Mouse (Mus musculus): ENCODE measurements around the gene Chmp2a. TPM values are rescaled to one million over a fixed set of nuclear protein-coding genes. Genes with fewer than 3 reads are reported as not detected.

Chmp2a gene
- total RNA-seq, 1 experiment from 2014 or later = 386 TPM

Other genes starting within 250 kb of the Chmp2a start
- 0.19 to 1.6 TPM (median 0.53 TPM) in 3 replicates for gene Zscan18, start 231.2 kb downstream of the Chmp2a start, total RNA-seq (2017)
- gene Zfp329, start 215.9 kb downstream of the Chmp2a start, total RNA-seq (2017) = 10.1 to 23.3 TPM (median 10.4 TPM) in 3 replicates
- 95.8 to 106 TPM (median 102 TPM) in 3 replicates for gene Zfp110, start 200.0 kb downstream of the Chmp2a start, total RNA-seq (2017)
- gene Zfp128, start 153.6 kb downstream of the Chmp2a start, total RNA-seq (2017) = 1.6 to 4.2 TPM (median 2.4 TPM) in 3 replicates
- 0.75 to 3.9 TPM in 2 of 3 replicates, not detected in the other for gene Zscan22, start 137.0 kb downstream of the Chmp2a start, total RNA-seq (2017)
- 534 to 585 TPM (median 572 TPM) in 3 replicates for gene Rps5, start 112.5 kb downstream of the Chmp2a start, total RNA-seq (2017)
- 0.53 TPM in 1 of 3 replicates, not detected in the others for gene Rnf225, start 107.4 kb downstream of the Chmp2a start, total RNA-seq (2017)
- gene Zfp324, start 69.0 kb downstream of the Chmp2a start, total RNA-seq (2017) = 0.96 to 4.5 TPM (median 1.9 TPM) in 3 replicates
- gene Zfp446, start 57.0 kb downstream of the Chmp2a start, total RNA-seq (2017) = 0.43 to 1.3 TPM (median 1.0 TPM) in 3 replicates
- gene Slc27a5, start 36.6 kb downstream of the Chmp2a start, total RNA-seq (2017) = 1.6 TPM in 1 of 3 replicates, not detected in the others
- gene Trim28, start 35.7 kb downstream of the Chmp2a start, total RNA-seq (2017) = 150 to 169 TPM (median 158 TPM) in 3 replicates
- gene Zbtb45, start 24.8 kb downstream of the Chmp2a start, total RNA-seq (2017) = 3.6 to 5.7 TPM (median 3.8 TPM) in 3 replicates
- 44.8 to 67.8 TPM (median 54.9 TPM) in 3 replicates for gene Ube2m, start 3.5 kb upstream of the Chmp2a start, total RNA-seq (2017)
- 0.19 to 0.48 TPM in 2 of 3 replicates, not detected in the other for gene Mzf1, start 20.0 kb upstream of the Chmp2a start, total RNA-seq (2017)
- not detected in 3 replicates for gene Vmn1r85, start 60.4 kb upstream of the Chmp2a start, total RNA-seq (2017)
- gene Vmn1r86, start 85.1 kb upstream of the Chmp2a start, total RNA-seq (2017) = not detected in 3 replicates
- not detected in 3 replicates for gene Vmn1r87, start 105.3 kb upstream of the Chmp2a start, total RNA-seq (2017)
- gene Vmn1r88, start 124.8 kb upstream of the Chmp2a start, total RNA-seq (2017) = not detected in 3 replicates
- gene Vmn1r89, start 178.2 kb upstream of the Chmp2a start, total RNA-seq (2017) = not detected in 3 replicates
- gene Lig1, start 242.5 kb upstream of the Chmp2a start, total RNA-seq (2017) = 6.6 to 17.0 TPM (median 6.6 TPM) in 3 replicates
- 0.95 to 5.6 TPM (median 3.5 TPM) in 3 replicates for gene Zswim9, start 243.9 kb upstream of the Chmp2a start, total RNA-seq (2017)